Mouse (Mus musculus) G1E-ER4 (cell line): ENCODE data around the gene Tacr2. TPM values are rescaled to one million over a fixed set of nuclear protein-coding genes. Genes with fewer than 3 reads are reported as not detected.

ENCODE experiments used
- GATA1 ChIP-seq: IDR thresholded peaks from one replicate; pipeline ENCODE4 v1.8.0; 2012; ENCODE audit warnings: low read length, inconsistent platforms
- polyA plus RNA-seq: library from polyadenylated mRNA; stranded (reverse); fragments of >175 nt; gene quantifications from 2 replicates; pipeline ENCODE4 v1.2.3, GENCODE M21; 2012

Tacr2 gene
- polyA plus RNA-seq: not detected in 2 replicates

GRCm38 (mm10) chr10:62252000-62252488 is at the start of gene Tacr2:
Tacr2 (plus strand) TSS chr10:62252438.
- TF ChIP-seq GATA1: no peak

- no peak for TF ChIP-seq GATA1
Measured at GRCm38 (mm10) chr10:62202574-62202973, 49.7 kb upstream of the Tacr2 start.

DNA sequence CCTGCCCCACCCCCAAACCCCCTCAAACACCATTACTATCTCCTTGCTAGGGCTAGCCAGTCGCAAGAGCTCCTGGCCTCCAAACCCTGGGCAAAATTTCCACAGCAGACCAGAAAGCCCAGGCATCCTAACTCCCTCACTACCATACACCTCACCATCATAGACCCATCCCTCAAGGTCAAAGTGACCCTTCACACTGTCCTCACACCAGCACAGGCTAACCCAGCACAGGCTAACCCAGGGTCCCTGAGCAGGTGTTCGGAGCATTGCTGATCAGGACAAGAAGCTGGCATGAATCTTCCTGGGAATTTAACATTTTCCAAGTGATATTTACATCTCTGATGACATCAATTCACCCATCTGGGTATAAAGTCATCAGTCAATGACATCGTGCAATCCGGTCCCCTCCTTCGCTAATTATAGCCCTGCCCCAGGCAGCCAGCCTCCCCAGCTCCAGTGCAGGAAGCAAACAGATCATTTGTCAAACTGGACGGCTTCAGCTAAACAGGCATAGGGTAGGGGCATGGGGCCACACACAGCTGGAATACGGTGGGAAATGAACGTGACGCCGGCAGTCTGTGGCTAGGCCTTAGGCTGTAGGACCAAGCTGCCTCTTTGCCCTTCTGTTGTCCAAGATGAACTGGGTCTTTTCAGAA is 43.9 kb upstream of the Tacr2 start:
- TF ChIP-seq GATA1: no peak

DNA sequence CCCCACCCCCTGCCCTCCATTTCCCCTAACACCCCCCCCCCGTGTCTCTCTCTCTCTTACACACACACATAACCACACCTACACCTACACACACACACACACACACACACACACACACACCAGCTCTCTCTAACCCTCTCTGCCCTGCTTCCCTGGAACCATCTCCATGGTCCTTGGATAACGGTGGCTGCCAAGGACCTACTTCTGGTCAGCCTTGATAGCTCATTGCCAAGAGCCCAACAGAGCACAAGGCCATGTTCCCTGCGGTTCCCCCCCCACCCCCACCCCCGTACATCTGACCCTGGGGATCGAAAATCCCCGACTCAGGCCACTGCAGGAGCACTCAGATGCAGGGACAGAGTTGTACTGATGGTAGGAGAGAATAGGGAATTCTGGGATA is 40.9 kb upstream of the Tacr2 start:
- no peak for TF ChIP-seq GATA1

GRCm38 (mm10) chr10:62215169-62215616 is 37.0 kb upstream of the Tacr2 start:
- no peak for TF ChIP-seq GATA1

- TF ChIP-seq GATA1: no peak
Measured at GRCm38 (mm10) chr10:62215633-62216032, 36.6 kb upstream of the Tacr2 start.

GRCm38 (mm10) chr10:62216595-62216994 is 35.6 kb upstream of the Tacr2 start:
- peak; percentile 50 for TF ChIP-seq GATA1

GRCm38 (mm10) chr10:62217196-62217595 is 35.0 kb upstream of the Tacr2 start:
- TF ChIP-seq GATA1: no peak

- TF ChIP-seq GATA1: no peak
Measured at GRCm38 (mm10) chr10:62218044-62218788, 34.0 kb upstream of the Tacr2 start.

DNA sequence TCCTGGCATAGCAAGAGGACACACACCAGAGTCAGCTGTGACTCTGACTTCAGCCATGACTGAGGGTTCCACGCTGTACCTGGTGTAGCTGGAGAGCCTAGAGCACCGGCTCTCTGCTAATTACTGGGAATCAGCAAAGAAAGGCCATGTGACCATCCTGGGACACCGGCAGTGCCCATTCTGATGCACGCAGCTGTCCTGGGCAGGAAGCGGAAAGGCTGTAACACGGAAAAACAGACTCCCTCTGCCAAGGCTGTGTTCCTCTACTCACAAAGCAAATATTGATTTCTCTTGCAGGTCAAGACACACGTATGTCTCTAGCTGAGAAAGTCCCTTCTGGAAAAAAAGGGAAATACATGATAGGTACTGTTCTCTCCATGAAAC is 33.5 kb upstream of the Tacr2 start:
- TF ChIP-seq GATA1: no peak

DNA sequence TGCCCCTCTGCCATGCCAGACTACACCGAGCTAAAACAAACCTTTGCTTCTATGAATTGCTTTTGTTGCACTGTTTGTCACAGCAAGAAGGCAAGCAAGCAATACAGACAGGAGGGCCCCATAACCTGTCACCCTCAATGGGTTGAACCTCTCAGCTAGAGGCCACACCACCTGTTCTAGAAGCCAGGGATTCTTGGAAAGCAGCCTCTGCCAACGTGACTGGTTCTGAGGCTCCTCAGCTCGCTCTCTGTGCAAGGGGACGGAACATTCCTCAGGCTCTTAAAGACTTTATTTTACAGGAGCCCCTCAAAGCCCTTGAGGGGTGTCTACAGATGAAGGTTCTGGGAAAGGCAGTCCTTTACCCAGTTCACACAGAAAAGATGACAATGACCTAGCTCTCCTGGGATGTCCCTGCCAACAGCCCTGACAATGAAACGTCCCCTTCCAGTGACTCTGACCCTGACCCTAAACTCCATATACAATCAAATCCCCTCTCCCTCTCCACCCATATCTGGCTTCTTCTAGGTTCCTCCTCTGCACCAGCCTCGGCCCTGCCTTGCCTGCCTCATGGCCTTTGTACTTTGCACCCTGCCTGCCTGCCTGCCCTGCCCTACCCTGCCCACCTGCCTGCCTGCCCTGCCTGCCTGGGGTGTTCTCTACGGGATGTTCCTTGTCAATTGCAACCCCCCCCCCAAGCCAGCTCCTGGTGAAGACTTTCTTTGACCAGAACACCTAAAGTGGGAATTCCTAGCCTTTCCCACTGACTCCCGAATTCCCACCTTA is 31.3 kb upstream of the Tacr2 start:
- TF ChIP-seq GATA1: no peak

GRCm38 (mm10) chr10:62221647-62222046 is 30.6 kb upstream of the Tacr2 start:
- no peak for TF ChIP-seq GATA1

GRCm38 (mm10) chr10:62222777-62223176 is 29.5 kb upstream of the Tacr2 start:
- TF ChIP-seq GATA1: no peak

DNA sequence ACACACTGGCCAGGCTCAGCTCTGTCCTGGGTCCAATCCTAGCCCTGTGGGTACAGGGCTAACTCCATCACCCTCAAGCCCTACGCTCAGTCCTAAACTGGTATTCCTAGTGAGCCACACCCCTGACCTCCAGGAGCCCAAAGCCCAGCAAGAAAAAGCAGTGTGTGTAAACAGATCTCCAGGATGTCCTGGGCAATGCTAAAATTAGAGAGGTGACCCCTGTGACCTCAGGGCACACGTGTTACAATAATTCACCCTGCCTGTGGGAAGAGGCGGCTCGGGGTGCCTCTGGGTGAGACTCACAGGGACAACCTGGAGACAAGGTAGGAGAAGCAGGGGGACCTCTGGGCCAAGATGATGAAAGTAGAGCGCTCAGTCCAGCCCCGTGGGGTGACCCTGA is 28.0 kb upstream of the Tacr2 start:
- no peak for TF ChIP-seq GATA1

DNA sequence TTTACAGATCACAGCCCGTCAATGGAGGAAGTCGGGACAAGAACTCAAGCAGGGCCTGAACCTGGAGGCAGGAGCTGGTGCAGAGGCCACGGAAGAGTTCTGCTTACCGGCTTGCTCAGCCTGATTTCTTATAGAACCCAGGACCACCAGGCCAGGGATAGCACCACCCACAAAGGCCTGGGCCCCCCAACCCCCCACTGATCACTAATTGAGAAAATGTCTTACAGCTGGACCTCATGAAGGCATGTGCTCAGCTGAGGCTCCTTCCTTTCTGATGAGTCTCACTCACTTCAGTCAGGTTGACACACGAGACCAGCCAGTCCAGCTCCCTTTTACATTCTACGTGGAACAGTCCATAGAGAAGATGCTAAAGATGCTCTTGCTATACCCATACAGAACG is 26.4 kb upstream of the Tacr2 start:
- TF ChIP-seq GATA1: no peak

DNA sequence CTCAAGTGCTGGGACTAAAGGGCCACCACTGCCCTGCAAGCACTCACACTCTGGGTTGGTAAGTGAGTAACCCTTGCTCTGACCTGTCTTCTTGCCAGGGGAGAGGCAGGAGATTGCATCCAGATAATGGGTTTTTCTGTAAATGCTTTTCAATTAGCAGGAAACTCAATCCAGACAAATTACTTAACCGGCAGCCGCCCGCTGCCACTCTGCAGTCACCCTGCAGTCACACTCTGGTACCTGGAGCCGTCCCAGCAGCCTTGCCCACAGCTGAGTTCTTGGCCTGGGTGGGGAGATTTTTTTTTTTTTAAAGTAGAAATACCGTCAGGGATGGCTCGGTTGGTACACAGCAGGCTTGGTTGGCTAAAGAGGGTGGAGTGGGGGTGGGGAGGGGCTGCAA is 24.1 kb upstream of the Tacr2 start:
- TF ChIP-seq GATA1: no peak
